Mouse (Mus musculus) heart, adult 11 months (tissue): ENCODE measurements around the gene Wnk1.
"Not testable (repeated sequence)": the region's sequence is repeated elsewhere in the genome, so short reads cannot be mapped to it uniquely, and the experiment has no call there.

Experiments used
- DNase-seq: peaks from one replicate; pipeline ENCODE4 v3.0.0; 2022

Wnk1 gene

GRCm38 (mm10) chr6:120038366-120039255, at the start of gene Wnk1:
Gene Wnk1, minus strand, starts transcription at chr6:120038672.
- peak; percentile 100 for DNase-seq

DNA sequence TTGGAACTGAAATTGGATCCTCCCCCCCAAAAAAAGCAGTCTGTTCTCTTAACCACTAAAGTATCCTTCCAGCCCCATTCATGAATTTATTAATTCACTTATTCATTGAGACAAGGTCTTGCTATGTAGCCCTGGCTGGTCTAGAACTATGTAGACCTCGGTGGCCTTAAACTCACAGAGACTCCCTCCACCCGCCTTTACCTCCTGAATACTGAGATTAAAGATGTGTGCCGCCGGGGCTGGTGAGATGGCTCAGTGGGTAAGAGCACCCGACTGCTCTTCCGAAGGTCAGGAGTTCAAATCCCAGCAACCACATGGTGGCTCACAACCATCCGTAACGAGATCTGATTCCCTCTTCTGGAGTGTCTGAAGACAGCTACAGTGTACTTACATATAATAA, 48.6 kb upstream of the Wnk1 start:
- not testable (repeated sequence) for DNase-seq

GRCm38 (mm10) chr6:120085832-120086231, 47.4 kb upstream of the Wnk1 start:
- no peak for DNase-seq

- no peak for DNase-seq
These were observed 46.5 kb upstream of the Wnk1 start for GRCm38 (mm10) chr6:120084983-120085382.

DNA sequence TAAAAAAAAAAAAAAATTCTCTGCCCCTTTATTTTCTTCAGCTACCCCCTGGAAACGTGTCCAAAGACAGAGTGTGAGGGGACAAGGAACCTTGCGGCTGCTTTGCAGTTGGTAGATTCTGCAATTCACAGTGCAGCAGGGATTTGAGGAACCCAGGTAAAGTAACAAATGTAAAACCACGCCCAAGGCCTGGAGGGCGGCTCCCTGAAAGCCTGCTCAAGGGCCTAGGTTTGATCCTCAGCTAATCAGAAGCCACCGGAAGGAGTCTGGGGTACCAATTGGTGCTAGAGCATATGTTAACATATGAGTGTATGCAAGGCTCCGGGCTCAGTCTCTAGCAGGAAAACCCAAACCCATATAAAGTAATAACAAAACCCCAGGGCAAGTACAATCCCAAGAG, 45.0 kb upstream of the Wnk1 start:
- no peak for DNase-seq

DNA sequence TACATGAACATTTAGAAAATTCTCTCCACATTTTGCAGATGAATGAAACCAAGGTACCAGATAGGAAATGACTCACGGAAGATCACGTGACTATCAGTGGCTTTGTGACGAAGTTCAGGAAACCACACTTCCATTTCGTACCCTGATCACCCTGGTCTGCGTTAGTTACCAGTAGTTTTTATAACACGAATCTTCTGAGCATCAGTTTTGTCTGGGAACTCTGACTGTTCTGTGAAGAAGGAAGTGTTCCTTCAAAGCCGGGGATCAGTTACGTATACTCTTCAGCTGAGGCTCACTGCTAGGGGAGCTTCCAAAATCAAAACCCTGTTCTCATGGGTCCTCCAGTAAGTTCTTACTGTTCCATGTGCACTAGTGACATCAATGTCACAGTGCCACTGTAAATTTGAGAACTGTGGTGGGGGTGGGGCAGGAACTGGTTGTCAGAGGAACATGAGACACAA, 44.5 kb upstream of the Wnk1 start:
- no peak for DNase-seq

- no peak for DNase-seq
These were observed 43.9 kb upstream of the Wnk1 start for GRCm38 (mm10) chr6:120082251-120082950.

DNA sequence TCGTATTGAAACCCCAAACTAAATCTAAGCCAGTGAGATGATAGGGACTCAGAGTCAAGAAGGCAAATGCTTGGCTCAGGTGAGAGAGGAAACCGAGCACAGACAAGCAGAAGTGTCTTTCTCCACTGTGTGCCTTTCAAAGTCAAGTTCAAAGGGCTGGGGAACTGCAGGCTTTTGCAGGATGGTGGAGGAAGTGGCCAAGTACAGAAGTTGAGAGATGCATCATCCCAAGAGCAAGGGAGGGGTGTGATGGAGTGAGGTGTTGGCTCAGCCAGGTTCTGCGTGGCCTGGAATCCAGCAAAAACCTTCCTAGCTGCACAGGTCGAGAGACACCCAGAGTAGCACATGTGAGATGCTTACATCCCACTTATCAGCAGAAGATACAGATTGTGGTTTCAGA, 43.0 kb upstream of the Wnk1 start:
- DNase-seq = no peak

- no peak for DNase-seq
These were observed 41.1 kb upstream of the Wnk1 start for GRCm38 (mm10) chr6:120079547-120079946.

- no peak for DNase-seq
These were observed 38.4 kb upstream of the Wnk1 start for GRCm38 (mm10) chr6:120076619-120077450.

GRCm38 (mm10) chr6:120072630-120073029, 34.2 kb upstream of the Wnk1 start:
- no peak for DNase-seq

DNA sequence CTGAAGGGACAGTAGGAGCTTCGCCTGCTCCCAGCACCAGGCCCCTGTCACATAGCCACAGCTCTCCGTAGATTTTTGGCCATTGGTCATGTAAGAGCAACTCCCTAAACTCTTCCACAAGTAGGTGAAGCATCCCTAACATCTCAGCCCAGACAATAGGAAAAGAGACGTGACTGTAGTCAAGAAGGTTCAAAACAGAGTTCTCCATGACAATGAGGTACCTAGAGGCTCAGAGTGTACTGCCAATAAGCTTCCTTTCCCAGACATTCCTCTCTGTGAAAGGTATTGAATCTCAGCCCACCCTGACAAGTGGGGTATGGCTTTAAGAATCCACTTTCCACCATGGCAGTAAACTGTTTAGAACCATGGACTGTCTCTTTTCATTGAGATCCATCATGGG, 31.1 kb upstream of the Wnk1 start:
- DNase-seq = no peak

- no peak for DNase-seq
These were observed 27.2 kb upstream of the Wnk1 start for GRCm38 (mm10) chr6:120065552-120066177.

GRCm38 (mm10) chr6:120064627-120065026, 26.2 kb upstream of the Wnk1 start:
- DNase-seq = peak; percentile 4

- DNase-seq = peak; percentile 69
These were observed 24.5 kb upstream of the Wnk1 start for GRCm38 (mm10) chr6:120062934-120063333.

DNA sequence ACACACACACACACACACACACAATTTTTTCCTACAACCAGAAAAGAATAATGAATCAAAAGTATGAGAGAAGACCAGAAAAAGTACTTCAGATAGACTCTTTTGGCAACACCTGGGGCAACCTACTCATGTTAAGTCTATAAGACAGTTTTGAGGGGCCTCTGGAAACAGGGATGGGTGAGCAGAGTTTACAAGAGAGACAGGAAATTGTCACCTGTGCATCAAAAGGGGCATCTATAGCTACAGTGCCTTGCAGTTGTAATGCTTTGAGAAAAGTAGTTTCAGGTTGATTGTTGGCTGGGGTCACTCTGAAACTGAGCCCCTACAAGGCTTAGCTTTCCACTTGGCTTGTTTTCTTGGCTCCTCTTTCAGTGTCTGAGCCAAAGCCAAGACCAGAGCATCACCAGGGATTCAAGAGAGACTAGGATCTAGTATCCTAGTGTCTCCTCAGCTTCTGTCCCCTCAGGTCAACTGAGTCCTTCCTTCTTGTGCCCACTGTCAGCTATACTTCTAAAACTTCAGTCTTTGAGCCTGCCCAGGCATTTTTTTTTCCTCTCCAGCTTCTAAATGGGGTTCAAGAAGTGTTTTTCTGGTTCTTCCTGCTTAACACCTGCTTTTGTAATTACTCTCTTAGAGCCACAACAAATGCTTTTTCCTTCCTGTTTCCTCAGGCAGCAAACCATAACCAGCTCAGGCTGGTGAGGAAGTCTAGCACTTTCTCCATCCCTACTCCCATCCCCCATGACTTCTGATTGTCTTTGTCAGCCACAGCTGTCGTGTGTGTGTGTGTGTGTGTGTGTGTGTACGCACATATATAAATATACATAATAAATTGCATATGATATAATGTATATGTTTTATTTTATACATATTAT, 17.4 kb upstream of the Wnk1 start:
- DNase-seq = peak; percentile 95

DNA sequence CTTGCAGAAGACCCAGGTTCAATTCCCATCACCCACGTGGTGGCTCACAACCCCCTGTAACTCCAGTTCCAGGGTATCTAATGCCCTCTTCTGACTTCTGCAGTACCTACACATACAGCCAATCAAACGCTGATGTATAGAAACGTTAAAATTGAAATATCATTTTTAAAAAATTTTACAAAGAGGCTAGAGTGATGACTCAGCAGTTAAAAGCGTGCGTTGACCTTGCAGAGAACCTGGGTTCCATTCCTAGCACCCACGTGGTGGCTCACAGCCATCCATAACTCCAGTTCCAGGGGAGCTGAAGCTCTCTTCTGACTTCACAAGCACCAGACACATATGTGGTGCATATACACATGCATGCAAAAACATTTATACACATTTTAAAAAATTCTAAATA, 15.9 kb upstream of the Wnk1 start:
- no peak for DNase-seq

DNA sequence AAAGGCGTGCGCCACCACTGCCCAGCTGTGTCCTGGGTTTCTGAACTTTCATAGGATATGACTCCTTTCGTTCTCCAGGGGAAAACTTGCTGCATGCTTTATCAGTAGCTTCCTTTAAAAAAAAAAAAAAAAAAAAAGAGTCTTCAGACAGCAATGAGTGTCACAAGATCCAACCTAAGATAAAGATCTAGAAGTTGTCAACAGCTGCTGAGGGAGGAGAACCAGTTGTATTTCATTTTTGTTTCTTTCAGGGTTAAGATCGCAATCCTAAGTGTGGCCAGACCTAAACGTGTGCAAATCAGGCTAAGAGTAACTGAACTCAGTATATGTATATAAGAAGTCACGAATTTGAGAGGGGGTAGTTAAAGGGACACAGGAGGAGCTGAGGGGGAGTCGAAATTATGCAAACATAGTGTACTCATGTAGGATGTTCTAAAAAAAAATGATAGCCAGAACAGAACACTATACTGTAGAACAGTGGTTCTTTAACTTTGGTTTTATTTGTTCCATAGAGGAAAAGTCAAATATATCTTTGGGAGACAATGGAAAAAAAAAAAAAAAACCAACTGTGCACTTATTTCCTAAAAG, 9.3 kb upstream of the Wnk1 start:
- DNase-seq = no peak

DNA sequence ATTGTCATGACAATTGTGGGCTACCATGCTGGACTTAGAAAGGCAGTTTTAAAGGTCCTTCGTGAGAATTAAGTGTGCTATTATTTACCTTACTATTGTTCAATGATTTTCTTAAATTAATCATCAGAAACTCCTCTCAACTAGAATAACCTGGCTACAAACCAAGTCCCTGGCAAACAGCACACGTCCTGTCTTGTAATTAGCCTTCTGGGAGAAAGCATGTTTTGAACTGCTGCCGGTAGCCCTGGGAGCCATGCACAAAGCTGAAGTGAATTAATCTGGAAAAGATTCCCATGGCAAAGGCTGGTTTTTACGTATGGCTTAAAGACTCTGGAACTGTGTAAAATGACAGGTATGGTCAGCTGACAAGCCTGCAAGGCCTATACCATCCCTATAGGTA, 6.9 kb upstream of the Wnk1 start:
- DNase-seq = peak; percentile 83

DNA sequence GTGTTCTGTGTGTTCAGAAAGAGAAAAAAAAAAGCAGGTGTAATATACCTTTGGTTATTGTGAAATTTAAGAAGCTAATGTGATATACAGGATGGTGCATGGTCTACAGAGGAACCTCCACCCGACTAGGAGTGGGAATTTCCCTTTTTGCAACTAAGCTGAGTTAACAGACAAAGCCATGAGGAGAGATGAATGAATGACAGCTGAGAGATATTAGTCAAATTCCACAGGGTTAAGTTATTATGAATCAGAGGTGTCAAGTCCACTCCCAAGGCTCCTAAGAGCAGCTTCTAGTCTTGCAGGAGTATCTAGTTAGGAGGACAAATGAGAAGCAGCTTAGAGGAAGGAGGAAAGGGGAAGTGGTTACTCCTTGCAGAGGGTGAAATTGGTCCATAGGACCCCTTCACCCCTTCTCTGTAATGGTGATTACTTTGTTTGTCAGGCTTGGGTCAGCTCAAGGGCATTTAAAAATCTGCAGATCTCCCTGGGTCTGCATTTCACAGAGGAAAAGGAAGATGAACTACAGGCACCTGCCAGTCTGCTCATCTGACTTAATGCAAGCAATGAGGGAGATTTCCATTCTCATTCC, 4.3 kb upstream of the Wnk1 start:
- peak; percentile 88 for DNase-seq

DNA sequence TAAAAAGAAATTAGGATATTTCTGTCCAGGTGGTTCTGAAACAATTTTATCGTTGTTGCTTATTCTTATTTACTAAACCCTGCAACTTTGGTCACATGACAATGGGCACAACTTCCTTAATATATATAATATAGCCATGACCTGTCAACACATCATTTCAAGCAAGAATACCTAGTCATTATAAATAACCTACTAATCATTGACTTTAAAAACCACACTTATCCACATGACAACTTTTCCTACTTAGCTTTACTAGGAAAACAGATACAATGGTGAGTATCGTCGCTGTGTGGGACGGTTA, 2.0 kb upstream of the Wnk1 start:
- DNase-seq = no peak
